Mouse (Mus musculus) MEL (cell line): ENCODE data around the gene Tpra1.

Experiments
- CTCF ChIP-seq, 3 experiments: IDR thresholded peaks in 2 of 3; conservative IDR thresholded peaks in 1 of 3; 2 replicates each; pipeline ENCODE4 v1.5.1; 2011 to 2012; ENCODE audit warnings: low read length in 3 of 3, low read depth in 2 of 3, mild to moderate bottlenecking in 2 of 3, improper control_type of control experiment in 1 of 3, inconsistent platforms in 1 of 3, mixed read lengths in 1 of 3, moderate library complexity in 1 of 3; ENCODE audit not compliant: control insufficient read depth in 1 of 3, insufficient read depth in 1 of 3, poor library complexity in 1 of 3, severe bottlenecking in 1 of 3
- EP300 ChIP-seq, 2 experiments: IDR thresholded peaks; 2 replicates each; pipeline ENCODE4 v1.6.1; 2011; ENCODE audit warnings: improper control_type of control experiment in 2 of 2, low read length in 2 of 2, low read depth in 1 of 2, mild to moderate bottlenecking in 1 of 2
- HCFC1 ChIP-seq: IDR thresholded peaks from 2 replicates; pipeline ENCODE4 v1.6.1; 2012; ENCODE audit warnings: low read depth, mild to moderate bottlenecking, inconsistent platforms, low read length, improper control_type of control experiment, moderate library complexity
- JUND ChIP-seq: IDR thresholded peaks from 2 replicates; pipeline ENCODE4 v1.6.1; 2011; ENCODE audit warnings: low read depth, mild to moderate bottlenecking, improper control_type of control experiment, low read length
- MXI1 ChIP-seq: IDR thresholded peaks from 2 replicates; pipeline ENCODE4 v1.6.1; 2011; ENCODE audit warnings: mild to moderate bottlenecking, low read depth, low read length, improper control_type of control experiment
- POLR2AphosphoS2 ChIP-seq: IDR thresholded peaks from 2 replicates; pipeline ENCODE4 v1.6.1; 2011; ENCODE audit warnings: low read length, improper control_type of control experiment
- RCOR1 ChIP-seq: IDR thresholded peaks from 2 replicates; pipeline ENCODE4 v1.6.1; 2012; ENCODE audit warnings: low read depth, mild to moderate bottlenecking, inconsistent platforms, low read length, improper control_type of control experiment
- TCF12 ChIP-seq: IDR thresholded peaks from 2 replicates; pipeline ENCODE4 v1.6.1; 2014; ENCODE audit warnings: low read depth, mild to moderate bottlenecking, inconsistent platforms, low read length, improper control_type of control experiment, moderate library complexity
- ZC3H11A ChIP-seq: IDR thresholded peaks from 2 replicates; pipeline ENCODE4 v1.6.1; 2012; ENCODE audit warnings: low read depth, mild to moderate bottlenecking, inconsistent platforms, low read length, improper control_type of control experiment
- ZNF384 ChIP-seq: IDR thresholded peaks from 2 replicates; pipeline ENCODE4 v1.6.1; 2012; ENCODE audit warnings: low read depth, mild to moderate bottlenecking, inconsistent platforms, low read length, improper control_type of control experiment

DNA sequence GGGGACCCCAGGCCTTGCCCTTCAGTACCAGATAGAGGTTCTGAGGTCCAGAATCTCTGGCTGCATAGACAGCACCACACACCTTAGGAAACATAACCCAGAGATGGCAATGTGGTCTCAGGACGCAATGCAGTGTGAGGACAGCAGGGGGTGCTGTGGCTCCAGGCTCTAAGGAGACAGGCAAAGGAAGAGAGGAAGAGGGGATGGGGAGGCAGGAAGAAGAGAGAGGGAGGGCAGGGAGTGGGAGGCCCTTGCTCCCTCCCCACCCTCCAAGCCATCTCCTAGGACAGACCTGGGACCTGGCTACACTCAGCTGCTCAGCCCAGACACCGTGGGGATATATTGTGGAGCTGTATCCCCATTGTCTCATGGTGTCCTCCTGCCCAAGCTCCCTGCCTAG, 25.5 kb downstream of the Tpra1 start:
- no peak for TF ChIP-seq TCF12
- no peak for TF ChIP-seq JUND
- TF ChIP-seq CTCF (IDR thresholded peaks at IDR 0.05 in 2 of 3, conservative IDR thresholded peaks at IDR 0.05 in 1 of 3; ENCODE audit: control insufficient read depth in 1 of 3, insufficient read depth in 1 of 3, low read depth in 2 of 3, low read length in 3 of 3, poor library complexity in 1 of 3, severe bottlenecking in 1 of 3): peak; percentile 83 to 93 (median 91)
- TF ChIP-seq EP300 (IDR thresholded peaks at IDR 0.05; ENCODE audit: low read depth in 1 of 2, low read length in 2 of 2): no peak
- peak; percentile 68 for TF ChIP-seq ZC3H11A
- no peak for TF ChIP-seq HCFC1
- TF ChIP-seq ZNF384: no peak
- no peak for TF ChIP-seq MXI1
- no peak for TF ChIP-seq RCOR1
- TF ChIP-seq POLR2AphosphoS2: no peak
